Mouse (Mus musculus) myocyte (in vitro differentiated cells): ENCODE data around the gene Rnase9.

Source experiments
- E2F4 ChIP-seq: IDR thresholded peaks from one replicate; pipeline ENCODE4 v1.6.1; 2011; ENCODE audit warnings: mild to moderate bottlenecking, control low read depth, moderate library complexity; ENCODE audit not compliant: insufficient read depth
- POLR2A ChIP-seq: IDR thresholded peaks from one replicate; pipeline ENCODE4 v1.6.1; 2011; ENCODE audit warnings: low read depth, mild to moderate bottlenecking, control low read depth, moderate library complexity; ENCODE audit not compliant: insufficient read length
- REST ChIP-seq: IDR thresholded peaks from one replicate; pipeline ENCODE4 v1.6.1; 2011; ENCODE audit warnings: mild to moderate bottlenecking, control low read depth, moderate library complexity; ENCODE audit not compliant: insufficient read depth, insufficient read length
- TCF12 ChIP-seq: IDR thresholded peaks from one replicate; pipeline ENCODE4 v1.6.1; 2011; ENCODE audit warnings: mild to moderate bottlenecking, control low read depth; ENCODE audit not compliant: poor library complexity, insufficient read depth, severe bottlenecking
- TCF3 ChIP-seq: IDR thresholded peaks from one replicate; pipeline ENCODE4 v1.6.1; 2011; ENCODE audit warnings: low read depth, control low read depth; ENCODE audit not compliant: insufficient read length

DNA sequence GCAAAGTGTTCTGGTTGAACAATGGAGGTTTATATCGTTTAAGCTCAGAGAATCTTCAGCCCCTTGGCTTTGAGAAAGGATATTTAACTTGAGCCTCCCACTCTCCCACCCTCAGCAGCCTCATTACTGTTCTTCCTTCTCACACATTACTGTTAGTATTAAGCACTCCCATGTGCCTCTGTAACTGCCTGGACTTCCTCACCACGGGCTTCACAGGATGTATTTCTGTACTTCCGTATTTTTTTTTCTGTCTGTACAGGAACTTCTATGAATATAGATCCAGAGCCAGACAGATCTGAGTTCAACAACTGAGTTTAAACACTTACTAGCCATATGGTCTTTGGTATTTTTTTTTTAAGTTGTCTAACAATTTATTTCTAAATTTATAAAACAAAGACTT lies 44.6 kb downstream of the Rnase9 start:
- TF ChIP-seq TCF12 (no peak), TCF3 (no peak), E2F4 (no peak), POLR2A (no peak), REST (no peak)
